ENCODE assay signal across 17 mouse cellular contexts in genomic region chr15:103268903-103269302, GRCm38 (mm10). TPM values are rescaled to one million over a fixed set of nuclear protein-coding genes. Genes with fewer than 3 reads are reported as not detected.
"Had no signal": no experiment of that assay in that cellular context is flagged by ENCODE, and none has a peak within 500 bp of the region (broad histone marks: within the 10 kb centered on the region; RNA-seq: fewer than 3 reads in every experiment).

No protein-coding gene starts in this region.

- DNase-seq: kidney, adult 2 months; kidney, postnatal 25 days; lung, embryonic 14.5 days; lung, postnatal 10 days; lung, postnatal 4 days; retina, postnatal 1 day; thymus, adult 2 months; thymus, postnatal 36 days had no signal

- H3K4me3 ChIP-seq: kidney, embryonic 15.5 days; left cerebral cortex, adult 2 months; midbrain, embryonic 12.5 days; neural tube, embryonic 13.5 days; stomach, embryonic 15.5 days had no signal

- H3K9me3 ChIP-seq: kidney, embryonic 15.5 days; midbrain, embryonic 12.5 days; neural tube, embryonic 13.5 days; stomach, embryonic 15.5 days had no signal

- H3K36me3 ChIP-seq: kidney, embryonic 15.5 days; midbrain, embryonic 12.5 days; neural tube, embryonic 13.5 days; stomach, embryonic 15.5 days had no signal

- H3K9ac ChIP-seq: kidney, embryonic 15.5 days; lung, embryonic 14.5 days; midbrain, embryonic 12.5 days; neural tube, embryonic 13.5 days; stomach, embryonic 15.5 days had no signal

- ATAC-seq: intestine, embryonic 16.5 days; midbrain, embryonic 16.5 days had no signal

- H3K4me2 ChIP-seq: kidney, embryonic 15.5 days; lung, embryonic 14.5 days; midbrain, embryonic 12.5 days; neural tube, embryonic 13.5 days; stomach, embryonic 15.5 days had no signal

- H3K27me3 ChIP-seq: kidney, embryonic 15.5 days; midbrain, embryonic 12.5 days; neural tube, embryonic 13.5 days; stomach, embryonic 15.5 days had no signal

- H3K27ac ChIP-seq: kidney, embryonic 15.5 days; left cerebral cortex, adult 2 months; midbrain, embryonic 12.5 days; neural tube, embryonic 13.5 days; stomach, embryonic 15.5 days had no signal

RNA-seq across cellular contexts. Expression of gene Nfe2, which starts 10.7 kb away (rescaled TPM):
- total RNA-seq: layer of hippocampus, postnatal 25 days; left cerebral cortex, adult 2 months; left cerebral cortex, postnatal 14 days had no signal

RNA-seq across cellular contexts. Expression of gene Gpr84, which starts 41.5 kb away (rescaled TPM):
- polyA plus RNA-seq: lung, embryonic 14.5 days had no signal
